Mouse (Mus musculus) heart, postnatal 0 days (tissue): ENCODE results near the gene Rgs11.

Experiments
- CTCF ChIP-seq: IDR thresholded peaks from 2 replicates; pipeline ENCODE4 v1.5.1; 2016; ENCODE audit warnings: antibody characterized with exemption, control low read depth, low read depth
- EP300 ChIP-seq: IDR thresholded peaks from 2 replicates; pipeline ENCODE4 v1.6.1; 2016; ENCODE audit warnings: antibody characterized with exemption, low read depth

- TF ChIP-seq EP300 (no peak), CTCF (no peak)
Measured at GRCm38 (mm10) chr17:26234386-26234785, 31.6 kb downstream of the Rgs11 start.
